Mouse (Mus musculus) heart, postnatal 14 days (tissue): ENCODE results near the gene Clcn2. TPM values are rescaled to one million over a fixed set of nuclear protein-coding genes. Genes with fewer than 3 reads are reported as not detected.

Source experiments
- DNase-seq, 2 experiments: peaks; one replicate each; pipeline ENCODE4 v3.0.0; 2021 to 2022
- intact Hi-C: fragments of 180-260 bp; cut with DNase I; formaldehyde crosslinking; loops from one replicate; pipeline ENCODE4 v1.15.1; 2025
- long read RNA-seq, 2 experiments: library from polyadenylated mRNA; stranded (forward); transcript quantifications; one replicate each; pipeline ENCODE4 v2.0.0; 2021
- total RNA-seq, 2 experiments: library from RNA; stranded (reverse); gene quantifications; 2 replicates each; pipeline ENCODE4 v1.2.3; 2021

Gene Clcn2
- 1 to 10 TPM; 2.2 to 2.4 TPM for total RNA-seq
- long read RNA-seq, experiment 1, partial matches to known transcripts, result 1 of 3 reads
- long read RNA-seq, experiment 1, other reads (novel, unspliced or antisense), result 2 of 3 reads
- long read RNA-seq, experiment 2, result 0 reads

DNA sequence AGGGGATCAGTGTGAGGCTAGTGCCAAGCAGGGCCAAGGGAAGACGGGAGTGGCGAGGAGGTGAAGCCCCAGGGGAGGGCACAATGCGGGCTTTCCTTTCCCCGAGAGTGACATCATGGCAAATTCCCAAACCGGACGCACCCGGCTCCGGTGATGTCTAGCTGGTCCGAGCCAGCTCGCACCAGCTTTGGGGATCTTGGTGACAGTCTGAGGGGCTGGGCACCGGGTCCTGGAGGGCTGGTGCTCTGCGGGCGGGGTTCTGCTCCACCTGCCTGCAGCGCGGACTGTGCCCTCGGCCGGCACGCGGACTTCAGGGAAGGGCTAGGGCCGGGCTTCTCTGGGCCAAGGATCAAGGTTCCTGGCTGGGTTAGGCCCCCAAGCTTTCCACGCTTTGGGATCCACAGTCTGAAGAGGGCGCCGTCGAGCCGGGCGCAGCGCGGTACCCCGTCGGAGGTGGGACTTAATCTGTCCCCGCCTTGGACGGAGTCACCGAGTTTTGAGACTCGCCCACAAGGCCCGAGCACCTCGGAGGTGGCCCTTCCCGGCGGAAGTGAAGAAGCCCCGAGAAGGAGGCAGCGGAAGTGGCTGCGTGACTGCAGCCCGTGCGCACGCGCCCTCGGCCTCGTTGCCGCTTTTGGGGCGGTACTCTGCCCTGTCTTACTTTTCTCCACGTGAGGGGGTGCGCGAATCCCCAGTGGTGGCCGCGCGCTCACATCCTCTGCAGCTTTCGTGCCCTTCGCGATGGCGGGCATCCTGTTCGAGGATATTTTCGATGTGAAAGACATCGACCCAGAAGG is at the start of gene Clcn2, which contains the start of gene Polr2h:
Gene Clcn2 (minus strand): TSS at position 566 of the 797 bp plus-strand sequence.
Gene Polr2h (plus strand): TSS at position 485 of the 797 bp plus-strand sequence.
- intact Hi-C loops, result loop anchor here (10.0 kb wide), 1 partner anchor 977 kb away; the partner anchor contains the start of gene 2510009E07Rik
- DNase-seq, result peak; percentile 96 to 98

GRCm38 (mm10) chr16:20765244-20765643 is 47.7 kb upstream of the Clcn2 start:
- intact Hi-C loops, result loop anchor here (2.0 kb wide), 1 partner anchor 56 kb away; no protein-coding TSS in a partner anchor
- DNase-seq, result peak; percentile 47 to 53

GRCm38 (mm10) chr16:20761681-20762080 is 44.1 kb upstream of the Clcn2 start:
- peak; percentile 37 to 78 for DNase-seq
- intact Hi-C loops, result loop anchor here (1.0 to 5.0 kb wide), 2 partner anchors 37 to 264 kb away; partner anchors contain the start of gene Eif2b5

GRCm38 (mm10) chr16:20757385-20757784 is 39.8 kb upstream of the Clcn2 start:
- no peak for DNase-seq
- intact Hi-C loops, result no loop called here

DNA sequence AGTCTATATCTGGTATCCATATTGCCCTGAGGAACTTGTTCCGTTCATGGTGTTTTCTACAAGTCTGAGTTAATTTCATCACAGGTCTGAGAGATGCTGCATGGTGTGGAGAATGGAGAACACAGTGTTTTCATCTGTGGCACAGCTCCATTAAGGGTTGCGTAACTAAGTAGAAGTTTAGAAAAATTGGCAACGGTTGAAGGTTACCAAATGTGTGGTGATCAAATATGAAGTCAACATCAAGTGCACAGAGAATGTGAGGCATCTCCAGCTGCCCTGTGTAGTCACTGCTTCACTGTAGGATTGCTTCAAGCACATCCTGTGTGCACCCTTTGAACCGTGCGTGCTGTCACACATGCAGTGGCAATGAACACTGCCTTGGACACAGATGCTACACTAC is 38.5 kb upstream of the Clcn2 start:
- peak; percentile 46 to 49 for DNase-seq
- intact Hi-C loops, result no loop called here

GRCm38 (mm10) chr16:20750518-20750917 is 33.0 kb upstream of the Clcn2 start:
- intact Hi-C loops, result no loop called here
- DNase-seq, result no peak

GRCm38 (mm10) chr16:20746641-20747040 is 29.1 kb upstream of the Clcn2 start:
- DNase-seq, result peak; percentile 77 to 82

GRCm38 (mm10) chr16:20739845-20740244 is 22.3 kb upstream of the Clcn2 start:
- intact Hi-C loops, result no loop called here
- DNase-seq, result no peak

More at GRCm38 (mm10) chr16:20746641-20747040, 29.1 kb upstream of the Clcn2 start:
- intact Hi-C loops, result no loop called here

DNA sequence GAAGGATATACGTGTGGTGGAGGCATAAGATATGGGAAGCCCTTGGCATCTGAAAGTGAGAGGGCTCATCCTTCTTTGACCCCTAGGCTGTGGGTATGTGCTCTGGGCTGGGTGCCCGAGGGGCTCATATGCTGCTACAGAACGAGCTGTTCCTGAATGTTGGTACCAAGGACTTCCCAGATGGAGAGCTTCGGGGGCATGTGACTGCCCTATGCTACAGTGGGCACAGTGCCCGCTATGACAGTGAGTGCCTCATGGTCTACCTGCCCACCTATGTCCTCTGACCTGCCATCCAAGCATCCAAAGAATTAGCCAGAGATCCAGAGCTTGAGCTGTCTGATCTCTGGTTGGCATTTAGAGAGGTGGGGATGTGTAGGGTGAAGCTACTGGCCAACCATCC is 19.3 kb upstream of the Clcn2 start:
- intact Hi-C loops, result no loop called here

DNA sequence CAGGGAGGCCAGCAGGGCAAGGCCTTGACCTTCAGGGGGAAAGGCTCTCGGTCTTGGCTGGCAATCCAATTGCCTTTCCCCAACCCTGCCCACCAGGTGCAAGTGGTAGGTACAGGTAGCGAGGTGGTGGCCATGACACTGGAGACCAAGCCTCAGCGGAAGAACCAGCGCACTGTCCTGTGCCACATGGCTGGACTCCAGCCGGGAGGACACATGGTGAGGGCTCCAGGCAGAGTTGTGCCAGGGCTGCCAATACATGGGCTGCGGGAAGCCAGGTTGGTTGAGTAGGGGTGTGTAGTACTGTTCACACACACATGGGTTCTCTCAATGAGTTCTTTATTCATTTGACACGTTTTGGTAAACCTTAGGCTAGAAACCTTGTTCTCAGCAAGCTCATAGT is 18.6 kb upstream of the Clcn2 start:
- DNase-seq, result no peak
- intact Hi-C loops, result no loop called here

More for the DNA sequence above, 19.3 kb upstream of the Clcn2 start:
- no peak for DNase-seq

DNA sequence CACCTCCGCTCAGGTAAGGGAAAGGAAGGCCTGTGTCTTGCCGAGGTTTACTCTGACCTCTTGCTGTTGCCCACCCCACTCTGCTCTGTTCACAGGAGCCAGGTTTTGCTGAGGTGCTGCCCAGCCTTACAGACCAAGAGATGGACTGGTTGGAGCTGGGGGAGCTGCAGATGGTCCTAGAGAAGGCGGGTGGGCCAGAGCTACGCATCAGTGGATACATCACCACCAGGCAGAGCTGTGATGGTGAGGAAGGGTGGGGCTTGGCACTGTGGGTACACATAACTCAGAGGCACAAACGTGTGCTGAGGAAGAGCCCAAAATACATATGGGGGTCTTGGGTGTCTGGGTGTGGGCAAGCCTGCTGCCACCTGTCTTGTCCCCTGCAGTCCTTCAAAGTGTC is 18.1 kb upstream of the Clcn2 start:
- intact Hi-C loops, result no loop called here
- DNase-seq, result no peak

DNA sequence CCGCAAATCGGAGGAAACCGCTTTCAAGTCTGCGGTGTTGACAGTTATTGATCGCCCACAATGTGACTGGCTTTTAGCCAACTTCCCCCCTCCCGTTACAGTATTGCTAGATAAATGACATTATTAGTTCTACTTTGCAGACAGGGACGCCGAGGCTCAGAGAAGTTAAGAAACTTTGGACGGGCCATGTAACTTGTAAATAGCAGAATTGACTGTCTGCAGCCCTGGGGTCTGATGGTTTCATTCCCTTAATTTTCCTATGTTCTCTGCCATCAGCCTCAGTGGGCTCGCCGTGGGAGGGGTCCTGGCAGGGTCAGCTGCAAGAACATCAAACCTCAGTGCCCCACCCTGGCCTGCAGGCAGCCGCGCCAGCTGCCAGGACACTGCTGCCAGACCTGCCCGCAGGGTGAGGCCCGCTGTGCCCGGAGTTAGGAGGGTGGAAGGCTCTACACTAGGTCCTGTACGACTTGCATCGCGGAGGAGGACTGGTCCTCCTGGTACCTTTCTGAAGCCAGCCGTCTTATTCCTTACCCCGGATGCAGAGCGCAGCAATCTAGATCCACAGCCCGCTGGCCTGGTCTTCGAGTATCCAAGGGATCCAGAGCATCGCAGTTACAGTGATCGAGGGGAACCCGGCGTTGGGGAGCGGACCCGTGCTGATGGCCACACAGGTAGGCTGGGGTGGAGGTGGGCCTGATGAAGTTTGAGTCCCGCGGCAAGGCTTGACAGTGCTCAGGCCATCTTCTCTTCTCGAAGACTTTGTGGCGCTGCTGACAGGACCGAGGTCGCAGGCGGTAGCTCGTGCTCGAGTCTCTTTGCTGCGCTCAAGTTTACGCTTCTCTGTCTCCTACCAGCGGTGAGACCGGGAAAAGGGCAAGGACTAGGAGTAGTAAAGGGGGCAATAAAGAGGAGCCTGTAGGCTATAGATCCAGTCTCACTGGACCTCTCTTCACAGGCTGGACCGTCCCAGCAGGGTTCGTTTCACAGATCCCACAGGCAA is 16.5 kb upstream of the Clcn2 start, which contains the start of gene Thpo:
Gene Thpo (minus strand): TSS at position 781 of the 1,000 bp plus-strand sequence.
- no peak for DNase-seq
- intact Hi-C loops, result no loop called here

DNA sequence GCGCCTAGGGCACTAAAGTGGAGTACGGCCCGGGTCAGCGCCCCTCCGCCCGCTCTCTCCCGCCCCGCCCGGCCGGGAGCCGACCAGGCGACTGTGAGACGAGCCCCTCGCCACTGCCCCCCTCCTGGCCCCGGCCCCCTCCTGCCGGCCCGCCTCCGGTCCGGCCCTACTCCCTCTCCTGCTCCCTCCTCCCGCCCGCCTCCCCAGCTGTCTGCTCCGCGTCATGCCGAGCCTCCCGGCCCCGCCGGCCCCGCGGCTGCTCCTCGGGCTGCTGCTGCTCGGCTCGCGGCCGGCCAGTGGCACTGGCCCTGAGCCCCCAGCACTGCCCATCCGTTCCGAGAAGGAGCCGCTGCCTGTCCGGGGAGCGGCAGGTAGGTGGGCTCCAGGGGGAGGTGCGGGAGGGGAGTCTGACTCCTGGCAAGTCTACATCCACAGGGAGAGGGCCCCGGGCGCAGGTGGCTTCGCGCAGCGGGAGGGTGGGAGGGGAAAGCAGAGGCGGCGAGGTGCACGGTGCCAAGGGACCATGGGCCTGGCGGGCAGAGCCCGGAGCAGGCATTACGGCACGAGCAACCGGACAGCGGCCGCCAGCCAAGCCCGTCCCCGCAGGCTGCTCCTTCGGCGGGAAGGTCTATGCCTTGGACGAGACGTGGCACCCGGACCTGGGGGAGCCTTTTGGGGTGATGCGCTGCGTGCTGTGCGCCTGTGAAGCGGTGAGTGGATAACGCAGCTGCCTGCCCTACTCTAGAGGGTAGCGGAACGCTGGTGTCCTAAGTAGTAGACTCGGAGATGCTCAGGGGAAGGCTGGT is 15.6 kb upstream of the Clcn2 start, which contains the start of gene Chrd:
Gene Chrd (plus strand): TSS at position 203 of the 806 bp plus-strand sequence.
- intact Hi-C loops, result no loop called here
- DNase-seq, result peak; percentile 77 to 78

GRCm38 (mm10) chr16:20732251-20732924 is 14.8 kb upstream of the Clcn2 start:
- intact Hi-C loops, result no loop called here
- DNase-seq, result no peak

- DNase-seq, result no peak
- intact Hi-C loops, result no loop called here
These were observed 14.1 kb upstream of the Clcn2 start for GRCm38 (mm10) chr16:20731688-20732087.

- intact Hi-C loops, result no loop called here
- DNase-seq, result no peak
These were observed 12.8 kb upstream of the Clcn2 start for GRCm38 (mm10) chr16:20730293-20730711.

GRCm38 (mm10) chr16:20726384-20726783 is 8.8 kb upstream of the Clcn2 start:
- intact Hi-C loops, result loop anchor here (5.0 to 10.0 kb wide), 2 partner anchors 168 to 466 kb away; no protein-coding TSS in a partner anchor
- DNase-seq, result no peak

DNA sequence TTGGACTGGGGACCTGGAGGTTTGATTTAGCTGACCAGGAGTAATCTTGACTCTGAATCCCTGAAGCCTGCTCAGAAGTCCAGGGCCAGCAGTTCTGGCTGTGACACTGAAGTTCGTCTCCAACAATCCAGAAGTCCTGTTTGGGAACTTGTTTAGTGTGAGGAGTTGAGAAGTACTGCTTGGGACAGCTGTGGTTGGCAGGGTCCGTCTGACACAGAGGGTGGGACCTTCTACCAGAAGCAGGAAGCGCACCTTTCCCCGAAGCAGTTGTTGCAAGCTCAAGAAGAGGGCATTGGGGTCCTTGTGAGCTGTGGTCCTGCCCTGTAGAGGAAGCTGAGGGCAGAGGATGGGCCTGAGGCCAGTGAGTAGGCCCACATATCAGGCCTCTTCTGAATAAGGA is 8.2 kb upstream of the Clcn2 start:
- intact Hi-C loops, result loop anchor here (5.0 to 10.0 kb wide), 2 partner anchors 169 to 467 kb away; no protein-coding TSS in a partner anchor
- DNase-seq, result no peak

DNA sequence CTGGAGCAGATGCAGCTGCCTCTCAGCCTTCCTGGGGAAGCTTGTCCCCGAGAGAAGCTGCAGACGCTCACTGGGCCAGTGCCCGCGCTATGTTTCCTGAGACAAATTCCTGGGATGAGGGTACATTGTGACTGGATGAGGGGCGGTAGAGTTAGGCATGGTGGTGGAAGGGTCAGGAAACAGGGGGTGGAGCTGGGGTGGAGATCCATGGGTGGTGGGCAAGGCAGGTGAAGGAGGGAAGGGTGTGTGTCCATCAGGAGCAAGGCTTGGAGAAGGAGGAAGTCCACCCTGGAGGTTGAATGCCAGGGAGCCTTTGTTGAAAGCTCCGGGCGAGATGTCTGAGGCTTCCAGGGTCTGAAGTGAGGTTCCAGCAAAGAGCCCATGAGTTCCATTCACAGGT is 7.8 kb upstream of the Clcn2 start:
- intact Hi-C loops, result loop anchor here (5.0 to 10.0 kb wide), 2 partner anchors 169 to 467 kb away; no protein-coding TSS in a partner anchor
- no peak for DNase-seq
